Comparison of ENCODE assay signal across 25 mouse cellular contexts in genomic region chr11:98526824-98527461, GRCm38 (mm10). TPM values are rescaled to one million over a fixed set of nuclear protein-coding genes. Genes with fewer than 3 reads are reported as not detected.
DNase-seq lines count a peak whose midpoint lies in the region; ATAC-seq and TF ChIP-seq lines count a peak whose summit lies in the region.
"Had no signal": no experiment of that assay in that cellular context is flagged by ENCODE, and none has a peak within 500 bp of the region (broad histone marks: within the 10 kb centered on the region; RNA-seq: fewer than 3 reads in every experiment).

No protein-coding gene starts in this region.

- no peak overlapping the region for H3K4me3 ChIP-seq in spleen, adult 2 months (ENCODE audit: extremely low read depth, insufficient read depth, insufficient read length)
- H3K4me3 ChIP-seq in neural tube, embryonic 15.5 days (replicated peaks), result no peak overlapping the region
- H3K4me3 ChIP-seq: forebrain, embryonic 13.5 days; heart, embryonic 10.5 days; hindbrain, embryonic 10.5 days; limb, embryonic 12.5 days; liver, embryonic 15.5 days; midbrain, embryonic 10.5 days; midbrain, embryonic 15.5 days; neural tube, embryonic 12.5 days had no signal

- H3K36me3 ChIP-seq in spleen, adult 2 months (ENCODE audit: control insufficient read depth, insufficient read depth, low read length), result peaks cover 5% of the 10 kb centered on the region; the same call in 1 of the 2 replicates
- H3K36me3 ChIP-seq in neural tube, embryonic 15.5 days, result no peaks in the 10 kb centered on the region
- H3K36me3 ChIP-seq: heart, embryonic 10.5 days; hindbrain, embryonic 10.5 days; limb, embryonic 12.5 days; liver, embryonic 15.5 days; midbrain, embryonic 10.5 days; midbrain, embryonic 15.5 days; neural tube, embryonic 12.5 days had no signal

- no peaks in the 10 kb centered on the region for H3K27me3 ChIP-seq in spleen, adult 2 months (ENCODE audit: control insufficient read depth, insufficient read depth, low read length)
- peaks cover 5% of the 10 kb centered on the region; the same call in 1 of the 2 replicates for H3K27me3 ChIP-seq in neural tube, embryonic 15.5 days (replicated peaks)
- H3K27me3 ChIP-seq: limb, embryonic 12.5 days; midbrain, embryonic 15.5 days; neural tube, embryonic 12.5 days had no signal

- no peaks in the 10 kb centered on the region for H3K9me3 ChIP-seq in neural tube, embryonic 15.5 days (replicated peaks)
- H3K9me3 ChIP-seq: forebrain, embryonic 13.5 days; heart, embryonic 10.5 days; hindbrain, embryonic 10.5 days; limb, embryonic 12.5 days; liver, embryonic 15.5 days; midbrain, embryonic 10.5 days; midbrain, embryonic 15.5 days; neural tube, embryonic 12.5 days had no signal

- DNase-seq in spleen, adult 2 months (ENCODE audit: low read depth in 1 of 2, low spot score in 2 of 2), result no peak
- DNase-seq in spleen, postnatal 10 days (ENCODE audit: low spot score in 2 of 2), result no peak
- DNase-seq in naive thymus-derived CD4-positive, alpha-beta T cell, adult 2 months (ENCODE audit: low read depth), result peak; percentile 67
- peak; percentile 78 for DNase-seq in thymus, postnatal 25 days
- DNase-seq in cerebellum, adult 11 months, result no peak
- DNase-seq in urinary bladder, postnatal 25 days (ENCODE audit: low spot score), result no peak
- DNase-seq: adrenal gland, adult 8-10 months; cerebellum, adult 9-10 months; cerebellum, postnatal 36 days; gastrocnemius, postnatal 25 days; kidney, adult 11 months; kidney, postnatal 25 days; lung, embryonic 14.5 days; right cerebral cortex, postnatal 4 days had no signal

- 46% methylated on average over 10 of the region's 10 CpGs for WGBS in spleen, adult 2 months
- 72% methylated on average over 10 of the region's 10 CpGs for WGBS in neural tube, embryonic 15.5 days

- ATAC-seq in neural tube, embryonic 15.5 days (ENCODE audit: low FRiP score), result no peak
- ATAC-seq: forebrain, embryonic 13.5 days; midbrain, embryonic 15.5 days had no signal

- TF ChIP-seq POLR2A in spleen, adult 2 months (IDR thresholded peaks at IDR 0.05; ENCODE audit: low read depth, low read length), result no peak

- peaks cover 25% of the 10 kb centered on the region for H3K4me1 ChIP-seq in spleen, adult 2 months (ENCODE audit: control insufficient read depth, insufficient read depth, insufficient read length)
- no peaks in the 10 kb centered on the region for H3K4me1 ChIP-seq in neural tube, embryonic 15.5 days
- H3K4me1 ChIP-seq: forebrain, embryonic 13.5 days; heart, embryonic 10.5 days; hindbrain, embryonic 10.5 days; limb, embryonic 12.5 days; liver, embryonic 15.5 days; midbrain, embryonic 10.5 days; midbrain, embryonic 15.5 days; neural tube, embryonic 12.5 days had no signal

- no peak overlapping the region for H3K4me2 ChIP-seq in neural tube, embryonic 15.5 days
- H3K4me2 ChIP-seq: forebrain, embryonic 13.5 days; limb, embryonic 12.5 days; liver, embryonic 15.5 days; lung, embryonic 14.5 days; midbrain, embryonic 15.5 days; neural tube, embryonic 12.5 days had no signal

- no peak for TF ChIP-seq CTCF in spleen, adult 2 months (IDR thresholded peaks at IDR 0.05; ENCODE audit: extremely low read depth, insufficient read depth, insufficient read length, insufficient replicate concordance)

- H3K9ac ChIP-seq in neural tube, embryonic 15.5 days (replicated peaks), result no peak overlapping the region
- H3K9ac ChIP-seq: forebrain, embryonic 13.5 days; limb, embryonic 12.5 days; liver, embryonic 15.5 days; lung, embryonic 14.5 days; midbrain, embryonic 15.5 days; neural tube, embryonic 12.5 days had no signal

- peak overlapping the region; percentile 30 for H3K27ac ChIP-seq in spleen, adult 2 months (ENCODE audit: insufficient read depth, low read length)
- H3K27ac ChIP-seq in neural tube, embryonic 15.5 days (replicated peaks), result no peak overlapping the region
- H3K27ac ChIP-seq: forebrain, embryonic 13.5 days; heart, embryonic 10.5 days; hindbrain, embryonic 10.5 days; limb, embryonic 12.5 days; liver, embryonic 15.5 days; midbrain, embryonic 10.5 days; midbrain, embryonic 15.5 days; neural tube, embryonic 12.5 days had no signal

RNA-seq across cellular contexts. Expression of gene Ikzf3, which starts 18.9 kb away (rescaled TPM):
- polyA plus RNA-seq in spleen, adult 2 months (2012; rRNA removed), result 104 and 113 TPM in 2 replicates
- 0.18 and 1.3 TPM in 2 replicates for polyA plus RNA-seq in neural tube, embryonic 15.5 days (2015; fragmentation: Nextera tagmentation; extraction: Ambion mirVana)
- polyA plus RNA-seq: forebrain, embryonic 13.5 days had no signal

RNA-seq across cellular contexts. Expression of gene Zpbp2, which starts 24.0 kb away (rescaled TPM):
- 1.2 TPM in 2 replicates for polyA plus RNA-seq in spleen, adult 2 months (2012; rRNA removed)
- 0.45 TPM in 1 of 2 replicates, not detected in the other for polyA plus RNA-seq in neural tube, embryonic 15.5 days (2015; fragmentation: Nextera tagmentation; extraction: Ambion mirVana)
- polyA plus RNA-seq: forebrain, embryonic 13.5 days; limb, embryonic 12.5 days; liver, adult 2 months; neural tube, embryonic 12.5 days; stomach, embryonic 14.5 days had no signal

Comparison
In these comparisons a context has a peak if more than half of its experiments do, and no peak if none do; other contexts are left out.
1. DNase-seq: peak in naive thymus-derived CD4-positive, alpha-beta T cell, adult 2 months (single experiment) and thymus, postnatal 25 days (single experiment); none in spleen, adult 2 months (0 of 2), spleen, postnatal 10 days (0 of 2), cerebellum, adult 11 months (single experiment) and urinary bladder, postnatal 25 days (single experiment).
2. RNA of gene Ikzf3, which starts 18.9 kb away (polyA plus RNA-seq): 104 to 113 TPM in spleen, adult 2 months; 0.18 to 1.3 TPM in neural tube, embryonic 15.5 days; every median in the first group is over 10 times any median in the second.